Mouse (Mus musculus) mouse embryonic stem cell (cell line): Measurements from ENCODE around the gene Ccng2.

ENCODE experiments used
- in situ Hi-C, 2 experiments: fragments of 300-500 bp; cut with MboI; formaldehyde crosslinking; loops; 1 replicate in 1 of 2; 3 replicates in 1 of 2; pipeline ENCODE4 v1.14.3; 2019 to 2020; ENCODE audit warnings: low sequenced_read_pairs in 2 of 2, low pct_unique_long_range_greater_than_20kb in 1 of 2, mixed read lengths in 1 of 2; ENCODE audit not compliant: unreplicated experiment in 1 of 2

Ccng2 gene

DNA sequence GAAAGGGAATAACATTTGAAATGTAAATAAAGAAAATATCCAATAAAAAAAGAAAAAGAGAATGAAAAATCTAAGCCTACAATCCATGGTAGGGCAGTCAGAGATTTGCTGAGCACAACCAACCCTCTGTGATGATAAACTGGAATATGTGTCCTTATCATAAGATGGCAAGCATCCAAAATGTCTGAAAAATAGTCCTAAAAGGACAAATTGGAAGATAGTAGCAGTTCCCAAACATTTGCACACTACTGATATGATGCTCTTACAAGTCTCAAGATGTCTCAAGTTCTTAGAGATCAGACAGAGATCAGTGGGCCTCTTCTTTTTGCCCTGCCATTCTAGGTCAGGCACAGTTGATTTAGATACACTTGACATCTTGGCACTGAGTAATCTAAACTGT, 7.7 kb upstream of the Ccng2 start:
- in situ Hi-C loops = no loop called here

GRCm38 (mm10) chr5:93260983-93261382, 6.1 kb upstream of the Ccng2 start:
- in situ Hi-C loops = no loop called here

- in situ Hi-C loops = no loop called here
Measured at GRCm38 (mm10) chr5:93262751-93263150, 4.3 kb upstream of the Ccng2 start.

DNA sequence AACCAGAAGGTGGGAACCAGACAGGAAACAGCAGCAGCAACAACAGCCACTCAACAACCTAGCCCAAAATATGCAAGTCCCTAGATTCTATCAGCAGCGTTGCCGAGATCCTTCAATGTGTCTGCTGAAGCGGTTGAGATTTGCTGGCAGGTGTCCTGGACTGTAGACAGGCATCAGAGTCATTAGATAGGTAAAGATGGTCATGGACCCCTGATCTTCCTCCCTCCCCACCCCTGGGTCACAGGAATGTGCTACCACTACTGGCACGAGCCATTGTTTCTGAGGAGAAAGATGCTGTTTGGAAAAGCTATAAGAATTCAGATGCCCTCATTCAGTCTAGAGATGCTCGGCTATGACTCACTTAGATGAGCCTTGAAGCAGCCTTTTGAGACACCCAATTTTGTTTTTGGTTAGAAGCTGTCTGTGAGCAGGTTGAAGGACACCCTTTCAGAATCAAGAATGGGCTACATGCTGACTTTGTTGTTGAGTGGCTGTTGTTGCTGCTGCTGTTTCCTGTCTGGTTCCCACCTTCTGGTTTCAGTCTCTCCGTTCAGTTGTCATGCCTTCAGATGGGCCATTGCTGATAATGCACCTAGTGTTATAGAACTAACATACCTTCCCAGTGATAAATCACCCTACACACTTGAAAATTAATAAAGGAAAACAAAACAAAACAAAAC, 3.5 kb upstream of the Ccng2 start:
- in situ Hi-C loops = no loop called here

- in situ Hi-C loops = no loop called here
Measured at GRCm38 (mm10) chr5:93264136-93264700, 2.8 kb upstream of the Ccng2 start.

- in situ Hi-C loops = no loop called here
Measured at GRCm38 (mm10) chr5:93265164-93265800, 1.8 kb upstream of the Ccng2 start.

GRCm38 (mm10) chr5:93265801-93266580, 1.1 kb upstream of the Ccng2 start:
- in situ Hi-C loops = no loop called here

DNA sequence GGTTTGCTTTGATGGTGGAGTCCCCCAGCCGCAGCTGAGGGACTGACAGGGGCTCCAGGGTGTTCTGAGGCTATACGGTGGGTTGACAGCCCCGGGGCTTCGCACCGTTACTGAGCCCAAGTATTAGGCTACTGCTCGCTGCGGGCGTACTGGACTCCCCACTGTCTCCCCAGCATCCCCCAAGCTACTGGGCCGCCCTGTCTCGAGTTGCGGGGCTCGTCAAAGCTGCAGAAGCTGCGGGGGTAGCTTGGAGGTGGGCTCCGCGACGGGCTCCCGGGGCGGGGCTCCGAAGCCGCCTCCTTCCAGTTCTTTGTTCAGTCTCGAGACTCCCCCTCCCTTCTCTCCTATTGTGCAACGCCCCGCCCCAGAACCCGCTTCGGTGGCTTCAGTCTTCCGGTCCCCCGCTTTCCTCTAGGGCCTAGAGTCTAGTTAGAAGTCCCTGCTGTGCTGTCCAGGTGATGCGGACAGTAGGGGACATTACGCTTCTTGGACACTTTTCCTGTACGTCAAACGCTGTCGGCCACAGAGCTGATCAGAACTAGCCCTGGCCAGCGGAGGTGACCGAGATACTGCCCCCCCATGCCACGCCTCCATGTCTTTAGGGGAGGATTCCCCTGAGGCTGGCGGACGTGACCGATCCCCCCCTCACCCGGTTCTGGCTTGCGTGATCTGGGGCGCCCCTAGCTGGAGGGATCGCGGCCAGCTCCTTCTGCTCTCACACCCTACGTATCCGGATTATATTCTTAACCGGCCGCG, 972 bp downstream of the Ccng2 start:
- in situ Hi-C loops = no loop called here

GRCm38 (mm10) chr5:93270095-93270494, 3.0 kb downstream of the Ccng2 start:
- in situ Hi-C loops = no loop called here

DNA sequence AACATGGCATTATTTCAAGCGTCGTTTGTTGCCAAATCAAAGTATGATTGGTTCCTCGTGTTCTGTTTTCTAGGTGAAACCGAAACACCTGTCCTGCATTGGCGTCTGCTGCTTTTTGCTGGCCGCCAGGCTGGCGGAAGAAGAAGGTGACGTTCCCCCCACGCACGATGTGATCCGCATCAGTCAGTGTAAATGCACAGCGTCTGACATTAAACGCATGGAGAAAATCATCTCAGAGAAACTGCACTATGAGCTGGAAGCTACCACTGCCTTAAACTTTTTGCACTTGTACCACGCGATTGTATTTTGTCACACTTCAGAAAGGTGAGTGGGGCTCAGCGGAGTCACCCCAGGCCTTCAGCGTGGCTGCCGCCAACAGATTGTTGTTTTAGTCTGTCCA, 3.7 kb downstream of the Ccng2 start:
- in situ Hi-C loops = no loop called here

- in situ Hi-C loops = no loop called here
Measured at GRCm38 (mm10) chr5:93282446-93283107, 15.5 kb downstream of the Ccng2 start.

DNA sequence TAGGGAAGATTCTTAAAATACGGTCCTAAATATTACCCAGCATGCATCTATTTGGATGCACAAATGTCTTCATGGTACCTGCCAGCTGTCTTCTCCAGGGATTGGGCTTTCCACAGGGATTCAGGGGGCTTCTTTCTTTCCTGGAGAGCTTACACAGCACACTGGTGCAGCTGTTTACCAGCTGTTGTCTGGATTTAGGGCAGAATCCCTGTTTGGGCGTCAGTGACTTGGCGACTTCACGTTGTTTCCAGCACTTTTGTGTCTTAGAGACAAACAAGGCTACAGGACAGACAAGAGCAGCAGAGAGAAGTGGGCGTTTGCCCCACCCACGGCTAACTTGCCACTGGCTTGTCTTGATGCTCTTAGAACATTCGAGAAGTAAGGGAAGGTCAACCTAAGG, 16.1 kb downstream of the Ccng2 start:
- in situ Hi-C loops = no loop called here

GRCm38 (mm10) chr5:93288553-93288952, 21.5 kb downstream of the Ccng2 start:
- in situ Hi-C loops = no loop called here

DNA sequence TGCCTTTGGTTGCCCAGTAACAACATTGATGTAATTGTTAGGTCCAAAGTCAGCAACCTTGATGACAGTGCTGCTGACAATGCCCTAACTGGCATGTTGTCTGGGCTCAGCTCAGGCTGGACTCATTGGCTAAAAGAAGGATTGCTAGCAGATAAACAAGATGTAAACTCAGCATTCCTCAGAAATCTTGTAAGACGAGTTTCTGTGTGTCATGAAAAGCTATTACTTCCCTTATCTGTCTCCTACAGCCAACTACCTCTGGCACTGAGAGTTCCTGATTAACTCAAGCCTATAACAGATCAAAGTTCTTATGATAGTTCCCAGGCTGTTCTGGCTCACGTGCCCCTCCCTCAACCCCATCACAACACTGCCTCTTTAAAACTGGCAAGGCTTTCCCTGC, 23.2 kb downstream of the Ccng2 start:
- in situ Hi-C loops = no loop called here

- in situ Hi-C loops = no loop called here
Measured at GRCm38 (mm10) chr5:93296341-93296746, 29.3 kb downstream of the Ccng2 start.

- in situ Hi-C loops = no loop called here
Measured at GRCm38 (mm10) chr5:93296754-93297153, 29.7 kb downstream of the Ccng2 start.

- in situ Hi-C loops = no loop called here
Measured at GRCm38 (mm10) chr5:93297311-93297710, 30.3 kb downstream of the Ccng2 start.

GRCm38 (mm10) chr5:93305126-93305830, 38.2 kb downstream of the Ccng2 start:
- in situ Hi-C loops = no loop called here
